Mouse (Mus musculus): Measurements from ENCODE around the gene Slc16a4. TPM values are rescaled to one million over a fixed set of nuclear protein-coding genes. Genes with fewer than 3 reads are reported as not detected.

The Slc16a4 gene
- polyA plus RNA-seq, 1 experiment from 2014 or later = 2.1 TPM

GRCm38 (mm10) chr3:107257924-107258323, 33.1 kb upstream of the Slc16a4 start:
- no peak for ATAC-seq (ENCODE audit: low read depth)
- H3K27ac ChIP-seq (ENCODE audit: low read length) = no peak overlapping the region
- no peaks in the 10 kb centered on the region for H3K4me1 ChIP-seq (replicated peaks; ENCODE audit: control insufficient read depth, insufficient read depth, low read length)
- H3K9me3 ChIP-seq (ENCODE audit: control insufficient read depth, low read length) = no peaks in the 10 kb centered on the region
- H3K4me2 ChIP-seq (ENCODE audit: low read depth, low read length) = no peak overlapping the region
- no peaks in the 10 kb centered on the region for H3K36me3 ChIP-seq (ENCODE audit: control insufficient read depth, insufficient read depth, low read length)
- no peak overlapping the region for H3K4me3 ChIP-seq (ENCODE audit: low read length)
- 58% methylated on average over 5 of the region's 5 CpGs for WGBS
- H3K9ac ChIP-seq (ENCODE audit: low read length) = no peak overlapping the region
- H3K27me3 ChIP-seq (ENCODE audit: control insufficient read depth, insufficient read depth, low read depth, low read length) = no peaks in the 10 kb centered on the region

GRCm38 (mm10) chr3:107260956-107261850, 29.8 kb upstream of the Slc16a4 start:
- H3K27me3 ChIP-seq (ENCODE audit: control insufficient read depth, insufficient read depth, low read depth, low read length) = no peaks in the 10 kb centered on the region
- 42% methylated on average over 8 of the region's 8 CpGs for WGBS
- H3K4me3 ChIP-seq (ENCODE audit: low read length) = no peak overlapping the region
- H3K36me3 ChIP-seq (ENCODE audit: control insufficient read depth, insufficient read depth, low read length) = no peaks in the 10 kb centered on the region
- no peaks in the 10 kb centered on the region for H3K9me3 ChIP-seq (ENCODE audit: control insufficient read depth, low read length)
- no peak overlapping the region for H3K4me2 ChIP-seq (ENCODE audit: low read depth, low read length)
- ATAC-seq (ENCODE audit: low read depth) = 0 out of 2 replicates have a peak, but pooled peaks have one; percentile 45
- H3K4me1 ChIP-seq (replicated peaks; ENCODE audit: control insufficient read depth, insufficient read depth, low read length) = no peaks in the 10 kb centered on the region
- no peak overlapping the region for H3K9ac ChIP-seq (ENCODE audit: low read length)
- no peak overlapping the region for H3K27ac ChIP-seq (ENCODE audit: low read length)

GRCm38 (mm10) chr3:107261851-107262165, 29.2 kb upstream of the Slc16a4 start:
- no peak overlapping the region for H3K4me2 ChIP-seq (ENCODE audit: low read depth, low read length)
- H3K27me3 ChIP-seq (ENCODE audit: control insufficient read depth, insufficient read depth, low read depth, low read length) = no peaks in the 10 kb centered on the region
- whole genome bisulfite sequencing = 37% methylated on average over 7 of the region's 7 CpGs
- no peak overlapping the region for H3K9ac ChIP-seq (ENCODE audit: low read length)
- H3K36me3 ChIP-seq (ENCODE audit: control insufficient read depth, insufficient read depth, low read length) = no peaks in the 10 kb centered on the region
- H3K4me3 ChIP-seq (ENCODE audit: low read length) = no peak overlapping the region
- no peak overlapping the region for H3K27ac ChIP-seq (ENCODE audit: low read length)
- H3K4me1 ChIP-seq (replicated peaks; ENCODE audit: control insufficient read depth, insufficient read depth, low read length) = no peaks in the 10 kb centered on the region
- no peak for ATAC-seq (ENCODE audit: low read depth)
- H3K9me3 ChIP-seq (ENCODE audit: control insufficient read depth, low read length) = no peaks in the 10 kb centered on the region

DNA sequence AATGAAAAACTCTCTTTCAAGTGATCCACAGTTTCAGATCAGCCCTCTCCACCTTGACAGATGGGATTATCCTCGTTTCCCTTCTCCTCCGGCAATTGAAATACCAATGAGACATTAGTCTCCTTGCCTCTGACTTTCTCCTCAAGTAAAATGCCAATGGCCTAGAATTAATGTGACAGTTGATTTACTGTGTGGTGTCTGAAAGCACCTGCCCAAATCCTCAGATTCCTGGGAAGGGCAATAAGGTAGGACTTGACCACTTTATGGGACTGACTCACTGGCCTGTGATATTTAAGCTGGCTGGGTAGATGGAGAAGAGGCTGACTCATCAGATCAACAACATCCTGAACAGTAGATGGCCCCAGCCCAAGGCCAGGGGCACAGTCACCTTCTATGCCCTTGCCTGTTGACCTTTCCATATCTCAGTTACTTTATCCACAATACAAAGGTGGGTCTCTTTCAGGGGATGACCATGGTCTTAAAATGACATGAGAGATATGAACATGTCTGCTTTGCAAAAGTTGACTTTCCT, 24.1 kb upstream of the Slc16a4 start:
- Histone ChIP-seq H3K4me2 (ENCODE audit: low read depth, low read length) (no peak overlapping the region), H3K4me1 (replicated peaks; ENCODE audit: control insufficient read depth, insufficient read depth, low read length) (no peaks in the 10 kb centered on the region), H3K4me3 (ENCODE audit: low read length) (no peak overlapping the region), H3K9me3 (ENCODE audit: control insufficient read depth, low read length) (no peaks in the 10 kb centered on the region), H3K27ac (ENCODE audit: low read length) (no peak overlapping the region), H3K36me3 (ENCODE audit: control insufficient read depth, insufficient read depth, low read length) (no peaks in the 10 kb centered on the region), H3K27me3 (ENCODE audit: control insufficient read depth, insufficient read depth, low read depth, low read length) (no peaks in the 10 kb centered on the region), H3K9ac (ENCODE audit: low read length) (no peak overlapping the region)
- 56% methylated on average over 2 of the region's 2 CpGs for WGBS
- no peak for ATAC-seq (ENCODE audit: low read depth)

- Histone ChIP-seq H3K4me2 (ENCODE audit: low read depth, low read length) (no peak overlapping the region), H3K27me3 (ENCODE audit: control insufficient read depth, insufficient read depth, low read depth, low read length) (no peaks in the 10 kb centered on the region), H3K9me3 (ENCODE audit: control insufficient read depth, low read length) (no peaks in the 10 kb centered on the region), H3K4me3 (ENCODE audit: low read length) (no peak overlapping the region), H3K27ac (ENCODE audit: low read length) (no peak overlapping the region), H3K4me1 (replicated peaks; ENCODE audit: control insufficient read depth, insufficient read depth, low read length) (no peaks in the 10 kb centered on the region), H3K9ac (ENCODE audit: low read length) (no peak overlapping the region), H3K36me3 (ENCODE audit: control insufficient read depth, insufficient read depth, low read length) (no peaks in the 10 kb centered on the region)
- WGBS = 87% methylated on average over 3 of the region's 3 CpGs
- ATAC-seq (ENCODE audit: low read depth) = no peak
Measured at GRCm38 (mm10) chr3:107272433-107272832, 18.6 kb upstream of the Slc16a4 start.

GRCm38 (mm10) chr3:107273820-107274219, 17.2 kb upstream of the Slc16a4 start:
- ATAC-seq (ENCODE audit: low read depth) = peak; percentile 48; the same call in 1 of the 2 replicates
- H3K36me3 ChIP-seq (ENCODE audit: control insufficient read depth, insufficient read depth, low read length) = no peaks in the 10 kb centered on the region
- H3K4me3 ChIP-seq (ENCODE audit: low read length) = no peak overlapping the region
- no peak overlapping the region for H3K4me2 ChIP-seq (ENCODE audit: low read depth, low read length)
- no peaks in the 10 kb centered on the region for H3K27me3 ChIP-seq (ENCODE audit: control insufficient read depth, insufficient read depth, low read depth, low read length)
- peaks cover 2% of the 10 kb centered on the region; the same call in 1 of the 2 replicates for H3K4me1 ChIP-seq (replicated peaks; ENCODE audit: control insufficient read depth, insufficient read depth, low read length)
- WGBS = 9% methylated on average over 3 of the region's 3 CpGs
- no peaks in the 10 kb centered on the region for H3K9me3 ChIP-seq (ENCODE audit: control insufficient read depth, low read length)
- no peak overlapping the region for H3K27ac ChIP-seq (ENCODE audit: low read length)
- H3K9ac ChIP-seq (ENCODE audit: low read length) = no peak overlapping the region

- Histone ChIP-seq H3K27me3 (ENCODE audit: control insufficient read depth, insufficient read depth, low read depth, low read length) (no peaks in the 10 kb centered on the region), H3K4me2 (ENCODE audit: low read depth, low read length) (no peak overlapping the region), H3K4me1 (replicated peaks; ENCODE audit: control insufficient read depth, insufficient read depth, low read length) (peaks cover 8% of the 10 kb centered on the region; the same call in 1 of the 2 replicates), H3K4me3 (ENCODE audit: low read length) (no peak overlapping the region), H3K27ac (ENCODE audit: low read length) (no peak overlapping the region), H3K9me3 (ENCODE audit: control insufficient read depth, low read length) (no peaks in the 10 kb centered on the region), H3K36me3 (ENCODE audit: control insufficient read depth, insufficient read depth, low read length) (no peaks in the 10 kb centered on the region), H3K9ac (ENCODE audit: low read length) (no peak overlapping the region)
- WGBS = 36% methylated on average over 5 of the region's 5 CpGs
- ATAC-seq (ENCODE audit: low read depth) = no peak
Measured at GRCm38 (mm10) chr3:107275351-107275750, 15.7 kb upstream of the Slc16a4 start.

GRCm38 (mm10) chr3:107275996-107276395, 15.0 kb upstream of the Slc16a4 start:
- Histone ChIP-seq H3K27ac (ENCODE audit: low read length) (no peak overlapping the region), H3K36me3 (ENCODE audit: control insufficient read depth, insufficient read depth, low read length) (no peaks in the 10 kb centered on the region), H3K4me2 (ENCODE audit: low read depth, low read length) (no peak overlapping the region), H3K27me3 (ENCODE audit: control insufficient read depth, insufficient read depth, low read depth, low read length) (no peaks in the 10 kb centered on the region), H3K9ac (ENCODE audit: low read length) (no peak overlapping the region), H3K4me3 (ENCODE audit: low read length) (no peak overlapping the region), H3K4me1 (replicated peaks; ENCODE audit: control insufficient read depth, insufficient read depth, low read length) (peaks cover 8% of the 10 kb centered on the region; the same call in 1 of the 2 replicates), H3K9me3 (ENCODE audit: control insufficient read depth, low read length) (no peaks in the 10 kb centered on the region)
- ATAC-seq (ENCODE audit: low read depth) = no peak
- WGBS = 59% methylated on average over 4 of the region's 4 CpGs

GRCm38 (mm10) chr3:107276626-107277025, 14.4 kb upstream of the Slc16a4 start:
- peaks cover 8% of the 10 kb centered on the region; the same call in 1 of the 2 replicates for H3K4me1 ChIP-seq (replicated peaks; ENCODE audit: control insufficient read depth, insufficient read depth, low read length)
- no peak for ATAC-seq (ENCODE audit: low read depth)
- no peak overlapping the region for H3K9ac ChIP-seq (ENCODE audit: low read length)
- H3K36me3 ChIP-seq (ENCODE audit: control insufficient read depth, insufficient read depth, low read length) = no peaks in the 10 kb centered on the region
- 81% methylated on average over 3 of the region's 3 CpGs for WGBS
- no peaks in the 10 kb centered on the region for H3K9me3 ChIP-seq (ENCODE audit: control insufficient read depth, low read length)
- H3K4me2 ChIP-seq (ENCODE audit: low read depth, low read length) = no peak overlapping the region
- H3K27ac ChIP-seq (ENCODE audit: low read length) = no peak overlapping the region
- no peaks in the 10 kb centered on the region for H3K27me3 ChIP-seq (ENCODE audit: control insufficient read depth, insufficient read depth, low read depth, low read length)
- H3K4me3 ChIP-seq (ENCODE audit: low read length) = no peak overlapping the region
